Mouse (Mus musculus) olfactory bulb, adult 2 months (tissue): ENCODE measurements around the gene St6galnac3.

Source experiments
- CTCF ChIP-seq: fragments of 200-500 bp; IDR thresholded peaks from 2 replicates; pipeline ENCODE4 v1.5.1; 2012; ENCODE audit warnings: low read depth, mild to moderate bottlenecking, low read length, moderate library complexity; ENCODE audit not compliant: insufficient read depth
- POLR2A ChIP-seq: fragments of 200-500 bp; IDR thresholded peaks from 2 replicates; pipeline ENCODE4 v1.6.1; 2012; ENCODE audit warnings: mild to moderate bottlenecking, low read depth, low read length, moderate library complexity; ENCODE audit not compliant: insufficient read depth

- TF ChIP-seq CTCF (no peak), POLR2A (no peak)
Observed at GRCm38 (mm10) chr3:153681720-153682119, 43.3 kb downstream of the St6galnac3 start.
